Mouse (Mus musculus) small intestine, adult 2 months (tissue): ENCODE measurements around the gene Tbcc. TPM values are rescaled to one million over a fixed set of nuclear protein-coding genes. Genes with fewer than 3 reads are reported as not detected.

Source experiments
- H3K27ac ChIP-seq: fragments of 200-500 bp; 2 replicates; pipeline ENCODE4 v1.5.1; 2012; ENCODE audit warnings: low read depth, low read length, control low read depth, inconsistent platforms; ENCODE audit not compliant: insufficient read depth
- H3K27me3 ChIP-seq: fragments of 200-500 bp; 2 replicates; pipeline ENCODE4 v1.6.1; 2012; ENCODE audit warnings: mild to moderate bottlenecking, moderate library complexity, low read length, inconsistent platforms; ENCODE audit not compliant: control insufficient read depth, insufficient read depth
- H3K36me3 ChIP-seq: fragments of 200-500 bp; 2 replicates; pipeline ENCODE4 v1.6.1; 2012; ENCODE audit warnings: mild to moderate bottlenecking, low read length, control low read depth, inconsistent platforms; ENCODE audit not compliant: control insufficient read depth, insufficient read depth
- H3K4me1 ChIP-seq: fragments of 200-500 bp; 2 replicates; pipeline ENCODE4 v1.6.1; 2012; ENCODE audit warnings: low read length, inconsistent platforms, mixed read lengths; ENCODE audit not compliant: control insufficient read depth, insufficient read depth, insufficient read length
- H3K4me3 ChIP-seq: fragments of 200-500 bp; 2 replicates; pipeline ENCODE4 v1.5.1; 2012; ENCODE audit warnings: low read depth, mild to moderate bottlenecking, control low read depth, inconsistent platforms, low read length, moderate library complexity
- CTCF ChIP-seq: fragments of 200-500 bp; IDR thresholded peaks from 2 replicates; pipeline ENCODE4 v1.5.1; 2012; ENCODE audit warnings: low read depth, mild to moderate bottlenecking, control low read depth, inconsistent platforms, low read length, moderate library complexity, mixed read lengths; ENCODE audit not compliant: insufficient replicate concordance, insufficient read length; ENCODE audit errors: extremely low read depth
- POLR2A ChIP-seq: fragments of 200-500 bp; IDR thresholded peaks from 2 replicates; pipeline ENCODE4 v1.6.1; 2012; ENCODE audit warnings: low read depth, mild to moderate bottlenecking, control low read depth, inconsistent platforms, low read length, moderate library complexity
- WGBS: fragments of 180-500 bp; shearing (Covaris S2); methylation state at CpG from one replicate; pipeline ENCODE4 v1.1.7; 2018; 5-methylcytosine and 5-hydroxymethylcytosine counted together
- polyA plus RNA-seq: library from polyadenylated mRNA; depleted of rRNA; stranded (reverse); fragments of >200 nt; gene quantifications from 2 replicates; pipeline ENCODE4 v1.2.3, GENCODE M21; 2012

Gene Tbcc
- polyA plus RNA-seq, 1 experiment, result 29.0 TPM

DNA sequence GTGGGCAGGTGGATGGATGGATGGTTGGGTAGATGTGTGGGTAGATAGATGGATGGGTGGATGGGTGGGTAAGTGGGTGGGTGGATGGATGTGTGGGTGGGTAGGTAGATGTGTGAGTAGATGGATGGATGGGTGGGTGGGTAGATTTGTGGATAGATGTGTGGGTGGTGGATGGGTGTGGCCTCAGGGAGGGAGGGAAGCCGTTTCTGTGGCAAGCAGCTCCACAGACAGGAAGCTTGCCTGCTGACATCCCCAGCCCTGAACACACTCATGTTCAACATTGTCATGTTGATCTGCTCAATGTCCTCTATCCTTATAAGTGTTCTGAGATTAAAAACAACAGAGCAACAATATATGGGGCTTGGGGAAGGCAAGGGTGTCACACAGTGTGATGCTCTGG is 19.6 kb upstream of the Tbcc start:
- TF ChIP-seq POLR2A (no peak), CTCF (no peak)
- H3K4me1 ChIP-seq, result peaks cover 14% of the 10 kb centered on the region
- WGBS, result 50% methylated on average over 1 of the region's 1 CpGs
- no peaks in the 10 kb centered on the region for H3K36me3 ChIP-seq
- H3K27ac ChIP-seq, result no peak overlapping the region
- H3K27me3 ChIP-seq, result no peaks in the 10 kb centered on the region
- H3K4me3 ChIP-seq, result no peak overlapping the region

DNA sequence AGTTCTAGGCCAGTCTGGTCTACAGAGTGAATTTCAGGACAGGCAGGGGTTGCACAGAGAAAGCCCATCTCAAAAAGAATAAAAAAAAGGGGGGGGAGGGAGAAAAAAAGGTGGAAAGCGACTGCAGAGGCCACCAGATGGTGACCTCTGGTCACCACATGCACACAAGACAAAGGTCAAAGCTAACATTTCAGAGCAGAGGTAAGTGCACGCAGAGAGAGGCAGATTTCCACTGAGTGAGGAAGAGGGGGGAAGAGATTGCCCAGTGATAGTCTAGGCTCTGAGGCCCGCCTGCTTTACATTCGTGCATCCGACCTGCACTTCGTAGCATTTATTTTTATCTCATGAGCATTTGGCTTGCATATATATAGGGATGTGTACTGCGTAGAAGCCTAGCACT is 17.7 kb upstream of the Tbcc start:
- TF ChIP-seq CTCF (no peak), POLR2A (no peak)
- no peak overlapping the region for H3K4me3 ChIP-seq
- no peaks in the 10 kb centered on the region for H3K27me3 ChIP-seq
- 79% methylated on average over 7 of the region's 7 CpGs for WGBS
- no peak overlapping the region for H3K27ac ChIP-seq
- peaks cover 14% of the 10 kb centered on the region for H3K4me1 ChIP-seq
- H3K36me3 ChIP-seq, result no peaks in the 10 kb centered on the region

DNA sequence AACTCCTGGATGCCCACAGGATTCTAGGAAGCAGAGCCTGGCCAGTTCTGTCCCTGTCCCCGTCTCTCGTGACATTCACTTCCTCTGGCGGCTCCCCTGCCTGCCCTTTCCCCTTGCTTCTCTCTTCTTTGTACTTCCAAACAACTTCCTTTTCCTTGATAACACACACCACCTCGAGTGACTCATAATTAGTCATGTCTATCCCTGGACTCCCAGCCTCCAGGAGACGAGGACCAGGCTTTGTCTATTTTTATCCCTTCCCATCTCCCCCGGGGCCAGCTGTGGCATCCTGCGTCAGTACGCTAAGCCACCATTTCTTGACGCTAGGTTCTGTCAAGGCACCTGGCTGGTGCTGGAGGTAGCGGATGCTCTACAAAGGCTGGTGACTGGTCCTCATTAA is 16.4 kb upstream of the Tbcc start:
- peaks cover 14% of the 10 kb centered on the region for H3K4me1 ChIP-seq
- TF ChIP-seq POLR2A (peak; percentile 63; the same call in 1 of the 2 replicates), CTCF (no peak)
- H3K36me3 ChIP-seq, result no peaks in the 10 kb centered on the region
- no peaks in the 10 kb centered on the region for H3K27me3 ChIP-seq
- H3K27ac ChIP-seq, result peak overlapping the region; percentile 39
- WGBS, result 25% methylated on average over 10 of the region's 10 CpGs
- no peak overlapping the region for H3K4me3 ChIP-seq

DNA sequence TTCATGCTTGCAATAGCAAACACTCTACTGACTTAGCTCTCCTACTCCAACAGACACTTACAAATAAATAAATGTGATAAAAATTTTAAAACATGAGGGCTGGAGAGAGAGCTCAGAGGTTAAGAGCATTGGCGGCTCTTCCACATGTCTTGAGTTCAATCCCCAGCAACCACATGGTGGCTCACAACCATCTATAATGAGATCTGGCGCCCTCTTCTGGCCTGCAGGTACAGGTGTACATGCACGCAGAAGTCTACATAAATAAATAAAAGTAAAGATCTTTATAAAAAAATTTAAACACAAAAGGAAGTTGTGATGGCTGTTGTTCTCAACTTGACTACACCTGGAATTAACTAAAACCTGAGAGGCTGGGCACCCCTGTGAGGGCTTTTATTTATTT is 14.9 kb upstream of the Tbcc start:
- WGBS, result 87% methylated on average over 3 of the region's 3 CpGs
- no peaks in the 10 kb centered on the region for H3K27me3 ChIP-seq
- no peak overlapping the region for H3K27ac ChIP-seq
- peaks cover 17% of the 10 kb centered on the region for H3K4me1 ChIP-seq
- H3K4me3 ChIP-seq, result no peak overlapping the region
- TF ChIP-seq POLR2A, result no peak
- peak; percentile 54; the same call in 1 of the 2 replicates for TF ChIP-seq CTCF
- no peaks in the 10 kb centered on the region for H3K36me3 ChIP-seq

DNA sequence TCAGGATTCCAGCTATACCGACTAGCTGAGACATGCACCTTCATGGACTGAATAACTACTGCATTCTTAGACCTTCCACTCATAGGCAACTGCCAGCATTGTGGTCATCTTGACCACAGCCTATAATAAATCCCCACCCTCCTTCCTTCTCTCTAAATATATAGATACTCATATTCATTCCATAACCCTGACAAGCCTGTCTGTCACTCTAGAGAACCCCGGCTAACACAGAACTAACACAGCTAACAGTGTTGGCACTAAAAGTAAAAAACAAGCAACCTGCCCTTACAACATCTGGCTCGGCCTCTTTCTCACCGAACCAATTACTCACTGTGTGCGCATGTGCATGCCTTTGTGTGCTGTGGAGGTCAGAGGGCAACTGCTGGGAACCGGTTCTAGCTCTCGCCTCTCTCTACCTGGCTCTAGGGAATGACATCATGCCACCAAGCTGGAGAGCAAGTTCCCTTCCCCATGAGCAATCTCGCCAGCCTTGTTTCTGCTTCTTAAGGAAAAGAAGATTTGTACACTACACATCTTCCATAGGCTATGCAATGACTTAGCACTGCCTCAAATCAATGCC is 14.0 kb upstream of the Tbcc start:
- Histone ChIP-seq H3K36me3 (no peaks in the 10 kb centered on the region), H3K27ac (no peak overlapping the region), H3K27me3 (no peaks in the 10 kb centered on the region), H3K4me3 (no peak overlapping the region), H3K4me1 (peaks cover 17% of the 10 kb centered on the region)
- WGBS, result 30% methylated on average over 8 of the region's 8 CpGs
- TF ChIP-seq CTCF (no peak), POLR2A (no peak)

DNA sequence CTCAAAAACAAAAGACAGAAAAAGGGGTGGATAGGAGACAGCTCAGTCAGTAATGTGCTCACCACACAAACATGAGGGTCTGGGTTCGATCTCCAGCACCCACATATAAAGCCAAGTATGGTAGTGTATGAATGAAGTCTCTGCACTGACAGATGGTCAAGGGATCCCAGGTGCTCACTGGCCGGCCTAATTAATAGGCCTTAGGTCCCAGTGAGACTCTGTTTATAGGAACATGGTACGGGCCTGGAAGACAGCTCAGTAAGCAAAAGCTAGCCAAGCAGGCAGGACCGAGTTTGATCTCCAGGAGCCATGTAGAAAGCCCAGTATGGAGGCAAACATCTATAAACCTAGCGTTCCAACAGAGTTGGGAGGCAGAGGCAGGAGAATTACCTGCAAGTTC is 13.4 kb upstream of the Tbcc start:
- WGBS, result 82% methylated on average over 5 of the region's 5 CpGs
- Histone ChIP-seq H3K4me3 (no peak overlapping the region), H3K4me1 (peaks cover 17% of the 10 kb centered on the region), H3K36me3 (no peaks in the 10 kb centered on the region), H3K27ac (no peak overlapping the region), H3K27me3 (no peaks in the 10 kb centered on the region)
- TF ChIP-seq POLR2A (no peak), CTCF (no peak)

DNA sequence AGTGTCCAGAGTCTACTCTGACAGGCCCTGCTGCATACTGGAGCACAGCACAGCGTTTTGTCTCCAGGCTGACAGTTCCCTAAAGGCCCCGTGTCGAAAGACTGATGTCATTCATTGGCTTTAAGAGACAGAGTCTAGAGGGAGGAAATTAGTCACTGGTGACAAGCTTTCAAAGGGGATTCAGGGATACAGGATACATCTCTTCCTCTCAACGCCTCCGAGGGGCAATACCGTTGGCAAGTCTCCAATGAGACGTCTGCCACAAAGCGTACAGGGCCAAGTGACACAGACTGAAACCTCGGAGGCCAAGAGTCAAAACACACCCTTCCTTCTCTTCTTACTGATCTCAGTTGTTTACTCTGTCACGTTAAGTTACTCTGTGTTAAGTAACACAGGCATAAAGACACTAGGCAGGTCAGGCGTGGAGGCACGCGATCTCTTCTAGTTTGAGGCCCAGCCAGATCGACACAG is 10.6 kb upstream of the Tbcc start:
- Histone ChIP-seq H3K27me3 (no peaks in the 10 kb centered on the region), H3K4me3 (no peak overlapping the region), H3K36me3 (no peaks in the 10 kb centered on the region), H3K4me1 (peaks cover 2% of the 10 kb centered on the region; the same call in 1 of the 2 replicates), H3K27ac (peak overlapping the region; percentile 9; the same call in 1 of the 2 replicates)
- no peak for TF ChIP-seq POLR2A
- TF ChIP-seq CTCF, result no peak
- WGBS, result 26% methylated on average over 14 of the region's 14 CpGs

DNA sequence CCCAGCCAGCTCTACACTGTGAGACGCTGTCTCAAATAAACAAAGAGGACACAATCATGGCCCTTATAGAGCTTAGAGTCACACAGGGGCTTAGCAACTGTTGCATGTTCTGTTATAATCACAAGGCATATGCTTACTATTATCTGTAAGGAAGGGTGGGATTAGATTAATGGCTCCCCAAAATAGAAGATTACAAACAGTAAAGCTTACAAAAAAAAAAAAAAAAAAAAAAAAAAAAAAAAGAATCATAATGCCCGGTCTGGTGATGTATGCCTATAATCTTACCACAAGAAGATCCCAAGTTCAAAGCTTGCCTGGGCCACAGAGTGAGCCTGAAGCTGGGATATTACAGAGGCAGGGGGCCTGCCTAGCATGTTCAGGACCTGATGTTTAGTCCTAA is 10.2 kb upstream of the Tbcc start:
- TF ChIP-seq CTCF (no peak), POLR2A (no peak)

More for the DNA sequence above, 10.2 kb upstream of the Tbcc start:
- 54% methylated on average over 2 of the region's 2 CpGs for WGBS
- H3K4me3 ChIP-seq, result no peak overlapping the region
- peaks cover 2% of the 10 kb centered on the region; the same call in 1 of the 2 replicates for H3K4me1 ChIP-seq
- no peaks in the 10 kb centered on the region for H3K27me3 ChIP-seq
- H3K27ac ChIP-seq, result peak overlapping the region; percentile 9; the same call in 1 of the 2 replicates
- H3K36me3 ChIP-seq, result no peaks in the 10 kb centered on the region
